Mouse (Mus musculus): ENCODE measurements around the gene Gm20683.

Gene Gm20683

GRCm38 (mm10) chr17:25840519-25840918 lies 1.0 kb downstream of the Gm20683 start:
- no peak for DNase-seq (ENCODE audit: low spot score)

- DNase-seq (ENCODE audit: low spot score), result no peak
Measured at GRCm38 (mm10) chr17:25839455-25840235, 1.9 kb downstream of the Gm20683 start.

- DNase-seq (ENCODE audit: low spot score), result no peak
Measured at GRCm38 (mm10) chr17:25838904-25839303, 2.7 kb downstream of the Gm20683 start.

- no peak for DNase-seq (ENCODE audit: low spot score)
Measured at GRCm38 (mm10) chr17:25837533-25837932, 4.0 kb downstream of the Gm20683 start.

GRCm38 (mm10) chr17:25837076-25837410 lies 4.5 kb downstream of the Gm20683 start, which contains the start of gene Rhbdl1:
Gene Rhbdl1 (minus strand): TSS chr17:25837295.
- peak; percentile 68 for DNase-seq (ENCODE audit: low spot score)

GRCm38 (mm10) chr17:25836397-25837075 lies 5.0 kb downstream of the Gm20683 start:
- no peak for DNase-seq (ENCODE audit: low spot score)

- no peak for DNase-seq (ENCODE audit: low spot score)
Measured at GRCm38 (mm10) chr17:25835816-25836215, 5.7 kb downstream of the Gm20683 start.

- no peak for DNase-seq (ENCODE audit: low spot score)
Measured at GRCm38 (mm10) chr17:25835301-25835700, 6.3 kb downstream of the Gm20683 start.

GRCm38 (mm10) chr17:25834595-25835222 lies 6.9 kb downstream of the Gm20683 start:
- no peak for DNase-seq (ENCODE audit: low spot score)

- no peak for DNase-seq (ENCODE audit: low spot score)
Measured at GRCm38 (mm10) chr17:25833961-25834594, 7.5 kb downstream of the Gm20683 start.

- peak; percentile 90 for DNase-seq (ENCODE audit: low spot score)
Measured at GRCm38 (mm10) chr17:25833291-25833663, 8.3 kb downstream of the Gm20683 start, which contains the start of gene Stub1. Gene Stub1 (minus strand): TSS chr17:25833404.

GRCm38 (mm10) chr17:25832436-25833290 lies 8.9 kb downstream of the Gm20683 start:
- DNase-seq (ENCODE audit: low spot score), result peak; percentile 99

GRCm38 (mm10) chr17:25831451-25832281 lies 9.9 kb downstream of the Gm20683 start:
- no peak for DNase-seq (ENCODE audit: low spot score)

GRCm38 (mm10) chr17:25830806-25831431 lies 10.6 kb downstream of the Gm20683 start:
- no peak for DNase-seq (ENCODE audit: low spot score)

- no peak for DNase-seq (ENCODE audit: low spot score)
Measured at GRCm38 (mm10) chr17:25830200-25830753, 11.3 kb downstream of the Gm20683 start.

- no peak for DNase-seq (ENCODE audit: low spot score)
Measured at GRCm38 (mm10) chr17:25829558-25830017, 12.0 kb downstream of the Gm20683 start.

- peak; percentile 72 for DNase-seq (ENCODE audit: low spot score)
Measured at GRCm38 (mm10) chr17:25828712-25829557, 12.6 kb downstream of the Gm20683 start, which contains the start of gene Jmjd8. Gene Jmjd8 (plus strand): TSS chr17:25828867.

- DNase-seq (ENCODE audit: low spot score), result no peak
Measured at GRCm38 (mm10) chr17:25828223-25828594, 13.4 kb downstream of the Gm20683 start.
